ENCODE assay signal across 8 mouse cellular contexts in the genomic region with DNA sequence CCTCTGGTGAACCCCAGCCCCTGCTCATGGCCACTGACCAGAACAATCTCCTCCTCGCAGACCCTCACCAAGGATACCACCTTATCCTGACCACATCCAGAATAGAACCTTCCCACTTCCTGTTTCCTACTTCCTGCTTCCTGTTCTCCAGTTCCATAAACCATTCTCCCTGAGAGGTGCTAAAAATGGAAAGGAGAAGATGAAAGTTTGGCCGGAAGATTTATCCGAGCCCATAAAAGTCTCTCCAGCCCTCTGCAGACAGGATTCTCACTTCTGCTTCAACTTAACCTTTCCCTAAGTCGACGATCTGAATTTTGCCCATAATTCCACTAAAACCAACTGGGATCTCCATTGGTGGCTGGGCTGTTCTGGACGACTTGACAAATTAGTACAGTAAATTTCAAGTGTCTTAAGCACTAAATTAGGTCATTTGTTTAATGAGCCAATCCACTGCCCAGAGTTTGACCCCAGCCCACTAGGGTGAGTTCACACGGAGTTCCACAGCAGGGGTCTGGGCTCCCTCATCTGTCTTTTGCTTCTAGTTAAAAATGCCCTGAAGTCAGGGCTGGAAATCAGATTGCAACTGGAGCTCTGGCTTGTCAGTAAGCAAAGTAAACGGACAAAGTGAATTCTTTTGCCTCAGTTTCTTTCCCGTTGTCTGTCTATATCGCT.
DNase-seq lines count a peak whose midpoint lies in the region; ATAC-seq lines count a peak whose summit lies in the region.
"Had no signal": no experiment of that assay in that cellular context is flagged by ENCODE, and none has a peak within 500 bp of the region (broad histone marks: within the 10 kb centered on the region; RNA-seq: fewer than 3 reads in every experiment).

No protein-coding gene starts in this region.

- peak overlapping the region; percentile 0; the same call in 1 of the 2 replicates for H3K4me3 ChIP-seq in neural tube, embryonic 11.5 days (ENCODE audit: low read depth, low read length)
- peak overlapping the region; percentile 40 for H3K4me3 ChIP-seq in hindbrain, embryonic 10.5 days
- H3K4me3 ChIP-seq in liver, embryonic 13.5 days (replicated peaks), result no peak overlapping the region

- H3K36me3 ChIP-seq in neural tube, embryonic 11.5 days (ENCODE audit: control insufficient read depth, insufficient read depth, low read length), result no peaks in the 10 kb centered on the region
- no peaks in the 10 kb centered on the region for H3K36me3 ChIP-seq in hindbrain, embryonic 10.5 days
- no peaks in the 10 kb centered on the region for H3K36me3 ChIP-seq in liver, embryonic 13.5 days

- peak overlapping the region; percentile 65 for H3K27ac ChIP-seq in neural tube, embryonic 11.5 days (ENCODE audit: low read depth, low read length)
- H3K27ac ChIP-seq in hindbrain, embryonic 10.5 days, result peak overlapping the region; percentile 82
- no peak overlapping the region for H3K27ac ChIP-seq in liver, embryonic 13.5 days

- no peaks in the 10 kb centered on the region for H3K9me3 ChIP-seq in neural tube, embryonic 11.5 days (ENCODE audit: control insufficient read depth, low read length)
- no peaks in the 10 kb centered on the region for H3K9me3 ChIP-seq in hindbrain, embryonic 10.5 days
- no peaks in the 10 kb centered on the region for H3K9me3 ChIP-seq in liver, embryonic 13.5 days (replicated peaks)

- no peak overlapping the region for H3K9ac ChIP-seq in neural tube, embryonic 11.5 days (ENCODE audit: low read length)
- no peak overlapping the region for H3K9ac ChIP-seq in liver, embryonic 13.5 days

- DNase-seq in neural tube, embryonic 11.5 days (ENCODE audit: low spot score), result no peak
- no peak for DNase-seq in neural tube, embryonic 10.5 days (ENCODE audit: extremely low spot score, low spot score)
- no peak for DNase-seq in hindbrain, embryonic 10.5 days (ENCODE audit: low spot score)
- DNase-seq in liver, embryonic 13.5 days, result no peak
- DNase-seq in urinary bladder, adult 2 months (ENCODE audit: low spot score), result no peak
- DNase-seq in thymus, postnatal 0 days (ENCODE audit: low spot score), result no peak
- no peak for DNase-seq in left cerebral cortex, adult 9 months (ENCODE audit: low spot score in 2 of 2)

- peaks cover 24% of the 10 kb centered on the region for H3K4me1 ChIP-seq in neural tube, embryonic 11.5 days (ENCODE audit: control insufficient read depth, insufficient read depth, low read length)
- peaks cover 42% of the 10 kb centered on the region for H3K4me1 ChIP-seq in hindbrain, embryonic 10.5 days (replicated peaks)
- peaks cover 11% of the 10 kb centered on the region for H3K4me1 ChIP-seq in liver, embryonic 13.5 days (replicated peaks)

- H3K4me2 ChIP-seq in neural tube, embryonic 11.5 days (ENCODE audit: low read depth), result peak overlapping the region; percentile 30
- peak overlapping the region; percentile 37 for H3K4me2 ChIP-seq in liver, embryonic 13.5 days

- WGBS in neural tube, embryonic 11.5 days, result 23% methylated on average over 10 of the region's 10 CpGs
- WGBS in hindbrain, embryonic 10.5 days, result 68% methylated on average over 10 of the region's 10 CpGs
- WGBS in liver, embryonic 13.5 days (ENCODE audit: insufficient replicate concordance), result 27% methylated on average over 10 of the region's 10 CpGs

- no peak for ATAC-seq in neural tube, embryonic 11.5 days (ENCODE audit: insufficient read depth, low FRiP score, low TSS enrichment)
- no peak for ATAC-seq in liver, embryonic 13.5 days (ENCODE audit: low read depth)
- ATAC-seq: Patski had no signal

- no peaks in the 10 kb centered on the region for H3K27me3 ChIP-seq in neural tube, embryonic 11.5 days (ENCODE audit: control insufficient read depth, insufficient read depth, low read length)
- peaks cover 33% of the 10 kb centered on the region for H3K27me3 ChIP-seq in hindbrain, embryonic 10.5 days (ENCODE audit: insufficient read depth, poor library complexity, severe bottlenecking)
- peaks cover 26% of the 10 kb centered on the region for H3K27me3 ChIP-seq in liver, embryonic 13.5 days
